Mouse (Mus musculus) hindlimb bud, embryonic 11.5 days (tissue): ENCODE measurements around the gene Csnk1g1.
A peak's percentile ranks its signal among the peaks of the same experiment; 100 is the strongest.

Experiments used
- DNase-seq: peaks from one replicate; pipeline ENCODE4 v3.0.0-alpha.2; 2012; ENCODE audit warnings: low read depth, low spot score; ENCODE audit errors: extremely low spot score

Csnk1g1 gene

GRCm38 (mm10) chr9:65908394-65909300 lies at the start of gene Csnk1g1, which contains the start of gene Trip4:
TSS of gene Csnk1g1 (plus strand) at chr9:65908924.
TSS of gene Trip4 (minus strand) at chr9:65908794.
- DNase-seq = peak; percentile 90

DNA sequence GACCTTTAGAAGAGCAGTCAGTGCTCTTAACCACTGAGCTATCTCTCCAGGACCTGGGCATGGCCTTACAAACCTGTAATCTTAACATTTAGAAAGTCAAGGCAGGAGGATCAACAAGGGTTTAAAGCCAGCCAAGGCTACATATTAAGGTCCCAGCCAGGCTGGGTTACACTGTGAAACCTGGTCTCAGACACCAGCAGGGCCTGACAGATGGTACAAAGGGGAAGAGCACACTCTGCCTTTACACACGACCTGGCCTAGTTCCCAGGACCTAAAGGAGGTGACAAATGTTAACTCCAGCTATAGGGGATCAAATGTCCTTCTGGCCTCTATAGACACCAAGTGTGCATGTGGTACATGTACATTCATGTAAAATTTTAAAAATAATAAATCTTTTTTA lies 49.1 kb upstream of the Csnk1g1 start:
- DNase-seq = no peak

DNA sequence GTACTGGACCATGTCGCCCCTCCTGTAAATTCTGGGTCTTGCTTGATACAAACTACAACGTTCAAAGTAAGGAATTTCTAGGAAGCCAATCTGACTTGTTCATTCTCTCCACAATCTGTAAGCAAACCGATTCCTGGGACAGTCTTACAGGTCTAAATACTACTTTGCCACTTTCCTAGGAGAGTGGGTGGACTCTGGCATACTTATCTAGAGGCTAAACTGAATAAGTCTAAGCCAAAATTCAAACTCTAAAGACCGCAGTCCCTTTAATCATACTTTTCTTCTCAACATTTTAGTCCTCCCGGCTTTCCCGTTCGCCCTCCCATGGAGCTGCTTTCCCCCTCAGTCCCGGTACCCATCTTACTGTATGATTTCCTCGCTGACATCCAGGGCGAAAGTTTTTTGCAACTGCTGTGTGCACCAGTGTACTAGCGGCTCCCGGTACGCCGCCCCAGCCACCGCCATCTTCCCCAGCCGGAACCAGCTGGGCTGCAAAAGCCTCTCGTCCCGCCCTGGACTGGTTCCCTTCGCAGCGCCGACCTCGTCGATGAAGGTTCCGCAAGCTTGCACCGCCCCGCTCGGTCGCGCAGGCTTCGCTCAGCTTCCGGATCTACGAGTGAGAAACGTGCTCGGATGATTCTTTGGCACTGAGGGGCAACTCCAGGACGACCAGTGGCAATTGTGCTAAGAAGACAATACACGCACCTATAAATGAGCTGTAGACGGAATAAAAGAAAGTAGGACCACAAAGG lies 24.0 kb upstream of the Csnk1g1 start:
- DNase-seq = no peak

GRCm38 (mm10) chr9:65890143-65890628 lies 18.5 kb upstream of the Csnk1g1 start, which contains the start of gene Pclaf:
TSS of gene Pclaf (plus strand) at chr9:65890237.
- DNase-seq = no peak

GRCm38 (mm10) chr9:65891126-65891525 lies 17.6 kb upstream of the Csnk1g1 start:
- no peak for DNase-seq

DNA sequence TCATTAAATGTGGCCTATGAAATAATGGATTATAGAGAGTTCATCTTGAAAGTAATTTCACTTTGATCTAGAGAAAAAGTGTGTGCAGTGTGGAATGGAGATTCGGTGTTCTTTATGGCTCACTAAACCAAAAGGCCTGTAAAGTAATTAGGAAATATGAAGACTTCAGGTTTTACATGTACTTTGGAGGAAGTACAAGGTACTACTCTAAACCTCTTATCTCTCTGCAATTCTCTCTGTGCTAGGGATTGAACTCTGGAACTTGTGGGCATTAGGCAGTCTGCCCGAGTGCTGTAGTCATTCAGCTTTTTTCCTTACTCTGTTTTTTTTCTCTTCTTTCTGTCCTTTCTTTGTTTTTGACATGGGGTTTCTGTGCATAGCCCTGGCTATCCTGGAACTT lies 11.7 kb upstream of the Csnk1g1 start:
- DNase-seq = no peak

- DNase-seq = no peak
Observed at GRCm38 (mm10) chr9:65902879-65903278, 5.8 kb upstream of the Csnk1g1 start.

GRCm38 (mm10) chr9:65903419-65903818 lies 5.3 kb upstream of the Csnk1g1 start:
- no peak for DNase-seq

DNA sequence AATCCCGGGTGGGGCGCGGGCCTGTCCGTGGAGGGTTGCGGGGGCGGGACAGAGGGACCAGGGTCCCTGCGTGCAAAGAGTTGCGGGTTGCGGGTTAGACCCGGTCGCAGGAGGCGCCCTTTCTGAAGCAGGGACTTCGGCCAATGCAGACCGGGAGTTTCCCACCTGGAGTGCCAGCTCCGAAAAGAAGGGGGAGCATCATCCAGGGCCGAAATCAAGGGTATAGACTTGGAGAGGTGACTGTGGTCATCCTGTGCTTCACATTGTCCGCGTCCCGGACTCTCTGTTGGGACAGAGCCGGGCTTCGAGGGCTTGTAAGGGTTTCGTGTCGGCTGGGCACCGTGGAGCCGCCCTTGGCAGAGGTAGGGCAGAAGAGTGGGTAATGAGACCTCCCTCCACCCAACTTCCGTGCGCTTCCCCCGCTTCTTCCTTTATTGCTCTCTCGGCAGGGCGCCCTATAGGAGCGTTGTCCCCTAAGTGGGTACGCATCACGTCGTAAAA lies 627 bp downstream of the Csnk1g1 start:
- no peak for DNase-seq

DNA sequence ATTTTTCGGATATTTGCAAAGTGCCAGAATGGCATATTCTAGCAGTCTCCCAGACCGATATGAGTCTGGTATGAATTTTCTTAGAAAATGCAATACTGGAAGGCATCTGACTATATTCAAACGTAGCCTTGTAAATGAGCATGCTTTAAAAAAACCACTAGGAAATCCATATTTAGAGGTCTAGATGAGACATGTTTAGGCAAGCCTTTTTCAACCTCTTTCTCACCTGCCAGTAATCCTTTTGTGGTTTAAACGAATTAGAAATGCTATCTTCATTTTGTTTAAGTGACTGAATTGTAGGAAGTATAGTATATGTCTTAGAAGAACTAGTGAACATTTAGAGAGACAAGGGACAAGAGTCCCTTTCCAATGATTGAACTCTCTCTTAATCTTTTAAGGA lies 1.1 kb downstream of the Csnk1g1 start:
- no peak for DNase-seq

- DNase-seq = no peak
Observed at GRCm38 (mm10) chr9:65913976-65914375, 5.3 kb downstream of the Csnk1g1 start.

- no peak for DNase-seq
Observed at GRCm38 (mm10) chr9:65917015-65917414, 8.3 kb downstream of the Csnk1g1 start.

DNA sequence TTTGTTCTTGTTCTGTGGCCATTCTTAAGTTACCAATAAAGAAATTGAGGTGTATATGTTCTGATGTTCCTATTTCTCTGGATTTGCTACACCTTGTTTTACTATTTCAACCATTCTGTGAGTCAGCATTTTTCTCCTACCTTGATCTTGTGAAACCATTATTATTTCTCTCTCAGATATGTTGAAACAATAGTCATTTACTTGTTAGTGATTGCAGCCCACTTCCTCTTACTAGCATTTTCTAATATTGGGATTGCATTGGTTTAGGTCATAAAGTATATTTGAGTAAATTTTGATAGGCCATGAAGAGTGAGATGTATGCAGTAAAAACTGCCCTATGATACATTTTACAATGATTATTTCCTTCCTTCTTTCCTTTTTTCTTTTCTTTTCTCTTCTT lies 19.7 kb downstream of the Csnk1g1 start:
- no peak for DNase-seq

DNA sequence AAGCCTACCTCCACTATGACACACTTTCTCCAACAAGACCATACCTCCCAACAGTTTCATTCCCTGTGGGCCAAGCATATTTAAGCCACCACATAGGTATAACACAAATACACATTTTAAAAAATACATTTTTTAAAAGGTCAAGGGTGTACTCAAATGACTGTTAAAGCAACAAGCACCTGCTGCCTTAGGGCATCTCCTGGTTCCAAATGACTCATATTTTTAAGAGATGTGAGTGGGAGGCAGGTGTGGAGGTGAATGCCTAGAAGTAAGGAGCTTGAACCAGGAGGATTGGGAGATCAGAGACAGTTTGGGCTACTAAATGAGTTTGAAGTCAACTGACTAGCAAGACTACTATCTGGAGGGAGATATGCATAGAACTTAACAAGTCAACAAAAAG lies 21.1 kb downstream of the Csnk1g1 start:
- no peak for DNase-seq

DNA sequence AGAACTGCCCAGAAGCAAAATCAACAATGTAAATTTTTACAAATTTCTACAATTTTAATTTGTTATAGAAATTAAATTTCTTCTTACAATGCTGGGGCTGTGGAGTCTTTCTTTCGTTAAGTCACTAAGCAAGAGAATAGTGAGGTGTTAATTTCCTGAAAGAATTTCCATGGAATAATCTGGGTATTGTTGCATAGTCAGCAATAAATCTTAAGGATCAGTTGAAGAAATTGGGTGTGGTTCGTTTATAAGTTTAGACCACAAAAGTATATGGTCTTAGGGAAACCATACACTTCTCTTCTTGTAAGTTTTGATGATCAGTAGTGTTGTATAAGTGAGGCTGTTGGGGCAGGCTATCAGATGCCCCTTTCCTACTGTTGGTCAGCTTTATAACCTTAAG lies 28.8 kb downstream of the Csnk1g1 start:
- DNase-seq = no peak

- no peak for DNase-seq
Observed at GRCm38 (mm10) chr9:65951082-65951587, 42.4 kb downstream of the Csnk1g1 start.

- DNase-seq = no peak
Observed at GRCm38 (mm10) chr9:65970009-65970408, 61.3 kb downstream of the Csnk1g1 start.

DNA sequence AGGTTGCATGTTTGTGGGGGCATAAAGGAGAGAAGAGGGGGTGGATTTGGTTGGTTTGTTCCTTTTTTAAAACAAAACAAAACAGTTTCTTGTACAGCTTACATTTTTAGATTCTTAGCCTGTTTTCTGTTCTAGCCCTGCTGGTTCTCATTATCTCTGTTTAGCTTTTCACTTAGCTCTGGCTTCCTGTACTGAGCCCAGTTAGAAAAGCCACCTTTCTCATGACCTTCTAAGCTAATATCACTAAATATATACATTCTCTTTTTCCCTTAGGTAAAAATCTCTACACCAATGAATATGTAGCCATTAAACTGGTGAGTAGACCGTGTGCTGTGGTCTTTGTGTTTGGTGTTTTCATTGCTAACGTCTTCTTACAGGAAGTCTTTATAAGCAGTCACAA lies 64.5 kb downstream of the Csnk1g1 start:
- peak; percentile 39 for DNase-seq

GRCm38 (mm10) chr9:65975886-65976285 lies 67.2 kb downstream of the Csnk1g1 start:
- DNase-seq = no peak

DNA sequence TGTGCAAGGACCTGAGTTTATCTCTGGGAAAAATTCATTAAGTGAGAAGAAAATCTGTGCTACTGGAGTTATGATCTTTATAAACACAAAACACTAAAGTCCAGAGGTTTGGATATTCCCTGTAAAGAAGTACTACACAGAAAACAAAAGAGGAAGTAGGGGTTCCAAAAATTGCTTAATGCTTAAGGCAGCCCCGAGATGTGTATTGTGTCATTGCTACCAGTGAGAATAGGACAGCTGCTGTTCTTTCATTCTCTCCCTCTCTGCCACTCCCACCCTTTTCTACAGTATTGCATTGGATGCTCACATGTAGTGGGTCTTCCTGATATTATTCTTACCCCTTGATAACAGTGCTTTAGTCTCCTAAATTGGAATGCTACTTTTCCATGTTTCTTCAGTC lies 74.1 kb downstream of the Csnk1g1 start:
- DNase-seq = no peak

GRCm38 (mm10) chr9:65987021-65987420 lies 78.3 kb downstream of the Csnk1g1 start:
- no peak for DNase-seq
